Mouse (Mus musculus) heart, adult 8-10 months (tissue): ENCODE results near the gene Ldhb. TPM values are rescaled to one million over a fixed set of nuclear protein-coding genes. Genes with fewer than 3 reads are reported as not detected.
"Not testable (repeated sequence)": the region's sequence is repeated elsewhere in the genome, so short reads cannot be mapped to it uniquely, and the experiment has no call there.

Experiments used
- DNase-seq: peaks from one replicate; pipeline ENCODE4 v3.0.0; 2022; ENCODE audit warnings: low spot score
- total RNA-seq, 4 experiments: library from RNA; stranded (reverse); gene quantifications; 2 replicates each; pipeline ENCODE4 v1.2.4; 2022

The Ldhb gene
- total RNA-seq, 4 experiments from 2014 or later = 3,276 to 3,540 (median 3,455) TPM

GRCm38 (mm10) chr6:142514912-142515311 is 7.2 kb upstream of the Ldhb start:
- DNase-seq = no peak

DNA sequence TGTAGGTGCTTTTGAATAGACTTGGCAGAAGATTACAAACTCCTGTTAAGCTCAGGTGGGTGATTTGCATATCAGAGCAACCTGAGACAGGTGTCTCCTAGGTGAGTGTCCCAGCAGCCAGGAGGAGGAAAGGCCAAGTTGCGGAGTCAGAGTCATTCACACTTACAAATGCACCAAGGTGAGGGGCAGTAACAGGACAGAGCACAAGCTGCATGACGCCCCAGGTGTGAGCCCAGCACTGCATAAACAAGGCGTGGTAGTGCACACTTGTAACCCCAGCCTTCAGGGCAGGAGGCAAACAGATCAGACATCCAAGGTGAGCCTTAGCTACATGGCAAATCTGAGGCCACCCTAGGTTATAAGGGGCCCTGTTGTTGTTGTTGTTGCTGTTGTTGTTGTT is 5.1 kb upstream of the Ldhb start:
- DNase-seq = no peak

- no peak for DNase-seq
Measured at GRCm38 (mm10) chr6:142511516-142512135, 3.9 kb upstream of the Ldhb start.

- DNase-seq = no peak
Measured at GRCm38 (mm10) chr6:142508663-142509062, 906 bp upstream of the Ldhb start.

DNA sequence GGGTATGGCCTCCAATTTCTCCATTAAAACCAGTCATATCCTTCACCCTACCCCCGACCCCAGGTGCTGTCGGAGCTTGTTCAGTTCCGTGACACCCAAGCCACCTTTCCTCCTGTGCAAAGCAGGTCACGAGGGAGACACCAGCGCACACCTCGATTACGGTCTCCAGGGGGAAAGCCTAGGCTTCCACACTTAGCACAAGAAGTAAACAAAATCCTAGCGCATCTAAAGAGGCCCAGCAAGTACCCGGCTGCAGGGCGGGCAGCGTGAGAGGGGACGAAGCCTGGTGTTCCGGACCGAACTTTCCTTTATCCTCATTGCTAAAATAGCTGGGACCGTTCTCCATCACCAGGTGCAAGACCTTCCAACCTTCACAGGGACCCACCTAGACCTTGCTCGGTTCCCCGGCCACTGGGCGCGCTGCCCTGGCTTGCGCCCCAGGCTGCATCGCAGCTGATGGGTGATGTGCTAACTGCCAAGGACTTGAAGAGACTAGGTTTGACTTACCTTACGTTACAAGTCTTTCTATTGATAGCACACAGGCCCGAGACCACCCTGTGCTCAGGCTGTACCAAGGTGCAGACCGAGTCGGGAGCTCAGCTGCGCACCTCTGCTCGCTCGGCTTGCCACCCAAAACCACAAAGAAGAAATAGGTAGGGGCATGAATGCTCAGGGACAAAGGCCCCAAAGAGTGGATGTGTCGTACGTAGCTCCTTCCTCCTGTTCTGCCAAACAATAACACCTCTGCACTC is 548 bp downstream of the Ldhb start:
- no peak for DNase-seq

- no peak for DNase-seq
Measured at GRCm38 (mm10) chr6:142506338-142507032, 1.3 kb downstream of the Ldhb start.

DNA sequence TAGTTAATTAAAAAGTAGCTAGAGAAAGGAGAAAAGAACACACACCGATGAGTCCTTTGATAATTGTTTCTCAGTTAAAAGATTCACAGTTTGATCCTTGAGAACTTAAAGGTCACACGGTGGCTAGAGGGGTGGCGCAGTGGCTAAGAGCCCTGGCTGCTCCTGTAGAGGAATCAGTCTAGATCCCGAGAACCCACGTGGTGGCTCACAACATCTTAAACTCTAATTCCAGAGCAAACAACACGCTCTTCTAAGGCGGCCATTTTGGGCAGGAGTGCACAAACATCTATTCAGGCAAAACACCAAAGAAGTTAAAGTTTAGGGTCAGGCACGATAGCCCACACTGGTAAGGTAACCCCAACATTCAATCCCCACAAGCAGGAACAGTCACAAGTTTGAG is 4.2 kb downstream of the Ldhb start:
- DNase-seq = no peak

DNA sequence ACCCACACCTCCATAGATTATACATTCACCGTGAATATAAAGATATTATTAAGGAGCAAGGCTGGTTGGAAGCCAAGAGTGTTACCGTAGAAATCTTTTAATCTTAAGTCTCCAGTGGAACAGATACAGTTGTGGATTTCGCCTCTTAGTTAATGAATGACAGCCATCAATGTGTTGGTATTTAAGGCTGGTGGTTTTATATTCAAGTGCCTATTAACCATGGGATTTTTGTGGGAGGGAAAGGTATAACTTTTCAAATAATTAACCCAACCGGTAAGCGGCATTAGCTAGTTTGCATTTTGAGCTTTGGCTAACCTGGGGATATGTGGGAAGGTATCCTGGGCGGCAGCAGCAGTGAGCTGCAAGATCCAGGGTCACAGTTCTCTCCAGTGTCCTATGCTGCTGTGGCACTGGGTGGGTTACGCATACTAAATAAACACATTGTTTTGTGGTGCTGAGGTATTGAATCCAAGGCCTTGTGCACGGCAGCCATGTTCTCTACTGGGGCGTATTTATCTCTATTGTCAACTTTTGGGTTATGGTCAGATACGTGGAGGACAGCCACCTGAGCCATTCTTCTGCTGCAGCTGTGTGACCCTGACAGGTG is 5.1 kb downstream of the Ldhb start:
- no peak for DNase-seq

DNA sequence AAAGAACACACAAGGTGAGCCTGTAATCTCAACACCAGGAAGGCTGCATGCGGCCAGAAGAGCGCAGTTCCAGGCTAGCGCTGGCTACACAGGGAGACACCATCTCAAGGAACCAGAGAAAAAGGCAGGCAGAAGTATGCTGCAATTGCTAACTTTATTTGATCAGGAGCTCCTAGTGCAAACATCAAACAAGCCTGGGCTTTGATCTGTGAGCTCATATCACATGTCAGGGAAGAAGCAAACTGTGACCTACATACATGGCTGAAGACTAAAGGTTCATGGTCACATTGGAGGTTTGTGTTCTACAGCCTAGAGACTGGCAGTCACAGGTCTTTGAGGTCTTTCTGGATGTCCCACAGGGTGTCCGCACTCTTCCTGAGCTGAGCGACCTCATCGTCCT is 17.6 kb downstream of the Ldhb start:
- not testable (repeated sequence) for DNase-seq

GRCm38 (mm10) chr6:142487638-142488037 is 20.1 kb downstream of the Ldhb start:
- DNase-seq = no peak

GRCm38 (mm10) chr6:142485478-142486123 is 22.2 kb downstream of the Ldhb start:
- no peak for DNase-seq

DNA sequence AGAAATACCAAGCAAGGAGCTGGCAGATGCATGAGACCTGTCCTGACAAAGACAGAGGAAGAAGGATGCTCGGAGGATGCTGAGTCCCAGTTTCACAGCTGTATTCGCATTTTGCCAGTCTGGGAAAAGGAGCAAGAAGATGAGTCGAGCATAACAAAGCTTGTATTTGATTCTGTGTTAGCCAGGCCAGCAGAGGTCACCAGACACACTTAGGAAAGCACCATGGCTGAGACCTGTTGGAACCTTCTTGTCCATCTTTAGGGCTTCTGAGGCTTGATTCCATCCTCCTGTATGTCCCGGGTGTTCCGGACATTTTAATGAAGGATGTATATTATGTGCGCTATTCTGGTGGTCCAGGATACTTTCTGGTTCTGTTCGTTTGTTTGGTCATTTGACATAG is 30.5 kb downstream of the Ldhb start:
- DNase-seq = no peak

DNA sequence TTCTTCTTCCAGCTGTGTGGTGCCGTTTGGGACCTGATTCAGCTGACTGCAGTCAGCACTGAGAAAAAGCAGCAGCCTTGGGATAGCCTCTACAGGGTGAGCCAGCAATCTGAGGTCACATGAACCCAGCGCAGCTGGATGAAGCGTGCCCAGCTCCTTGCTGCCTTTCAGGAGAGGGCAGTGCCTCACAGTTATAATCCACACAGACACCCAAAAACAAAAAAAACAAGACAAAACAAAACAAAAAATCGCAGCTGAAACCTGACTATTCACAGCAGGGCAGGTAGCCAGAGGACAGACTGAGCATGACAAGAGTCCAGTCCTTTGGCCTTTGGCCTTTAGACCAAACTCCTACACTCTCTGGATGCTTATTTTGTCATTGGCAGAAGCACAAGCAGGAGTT is 35.0 kb downstream of the Ldhb start, which contains the start of gene Gys2:
Gene Gys2, minus strand, starts transcription at position 309 of the 403 bp plus-strand sequence.
- DNase-seq = no peak

DNA sequence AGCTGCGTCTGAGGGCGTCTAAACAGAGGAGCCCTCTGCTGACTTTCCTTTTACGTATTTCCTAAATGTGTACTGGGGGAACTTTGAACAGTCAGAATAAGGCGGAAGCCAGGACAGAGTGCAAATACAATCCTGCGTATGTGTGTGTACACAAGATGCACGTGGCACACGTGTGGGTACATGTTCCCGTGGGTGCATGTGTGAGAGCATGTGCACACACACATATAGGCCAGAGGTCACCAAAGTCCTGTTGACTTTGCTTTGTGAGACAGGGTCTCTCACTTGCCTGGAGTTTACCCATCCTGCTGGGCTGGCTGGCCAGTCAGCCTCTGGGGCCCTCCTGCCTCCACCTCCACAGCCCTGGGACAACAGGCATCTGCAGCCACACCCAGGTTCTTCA is 36.6 kb downstream of the Ldhb start:
- no peak for DNase-seq

GRCm38 (mm10) chr6:142469602-142470001 is 38.2 kb downstream of the Ldhb start:
- DNase-seq = no peak

DNA sequence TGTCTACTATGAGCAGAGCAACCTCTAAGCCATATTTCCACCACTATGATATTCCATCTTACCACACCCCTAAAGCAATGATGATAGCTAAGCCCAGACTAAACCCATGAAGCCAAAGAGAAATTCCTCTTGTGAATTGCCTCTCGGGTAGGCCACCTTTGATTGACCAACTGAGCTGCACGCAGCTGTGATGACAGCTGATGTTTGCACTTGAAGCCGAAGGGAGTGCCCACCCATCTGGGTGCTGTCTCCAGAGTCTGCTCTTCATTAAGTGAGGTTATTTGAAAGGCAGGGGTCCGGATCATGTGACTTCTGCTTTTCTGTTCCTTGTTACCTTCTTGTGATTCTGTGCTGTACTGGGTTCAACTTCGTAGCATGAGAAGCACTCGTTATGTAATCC is 45.6 kb downstream of the Ldhb start:
- DNase-seq = no peak

DNA sequence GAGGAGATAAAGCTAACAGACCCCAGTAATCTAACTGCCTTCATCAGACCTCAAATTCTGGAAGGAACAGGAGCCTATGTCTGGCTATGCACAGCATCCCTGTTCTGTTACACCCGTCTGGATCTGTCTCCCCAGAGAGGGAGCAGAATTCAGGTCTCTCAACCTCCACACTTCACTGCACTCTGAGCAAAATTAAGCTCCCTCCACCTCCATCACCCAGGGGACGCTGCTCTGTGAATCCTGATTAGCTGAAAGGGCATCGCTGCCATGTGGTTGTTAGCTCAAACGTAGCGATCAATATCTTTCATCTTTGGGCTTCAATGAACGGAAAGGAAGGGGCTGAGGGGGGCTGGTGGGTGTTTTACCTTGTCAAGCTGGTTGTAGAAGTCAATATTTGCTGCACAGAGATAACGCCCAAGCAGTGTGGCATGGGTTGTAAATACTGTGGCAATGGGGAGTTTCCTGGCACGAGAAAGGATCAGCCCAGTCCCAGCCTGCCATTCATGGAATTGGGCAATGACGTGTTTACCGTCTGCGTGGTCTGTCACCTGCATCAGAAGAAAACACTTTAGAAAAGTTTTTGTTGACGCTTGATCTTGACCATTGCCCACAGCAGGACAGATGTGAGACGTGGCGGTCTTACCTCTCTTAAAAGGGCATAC is 48.6 kb downstream of the Ldhb start:
- DNase-seq = no peak

DNA sequence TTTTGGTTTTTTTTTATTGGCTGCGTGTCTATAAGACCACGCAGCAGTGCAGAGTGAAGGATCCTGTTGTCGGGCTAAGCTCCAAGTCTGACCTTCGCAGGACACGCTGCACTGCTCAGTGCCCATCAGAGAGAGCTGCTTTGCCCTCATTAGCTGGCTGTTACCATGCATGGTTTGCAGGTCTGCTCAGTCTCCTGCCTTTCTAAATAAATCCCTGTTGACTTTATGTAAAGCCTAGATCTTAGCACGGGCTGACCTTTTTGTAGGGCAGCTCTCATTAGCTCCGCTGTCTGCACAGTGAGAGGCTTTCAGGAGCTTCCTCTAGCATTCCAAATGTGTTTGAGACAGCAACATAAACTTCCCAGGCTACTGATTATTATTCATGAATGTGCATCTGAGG is 49.7 kb downstream of the Ldhb start:
- DNase-seq = no peak

- DNase-seq = no peak
Measured at GRCm38 (mm10) chr6:142455314-142455996, 52.3 kb downstream of the Ldhb start.

- no peak for DNase-seq
Measured at GRCm38 (mm10) chr6:142453311-142453710, 54.4 kb downstream of the Ldhb start.

DNA sequence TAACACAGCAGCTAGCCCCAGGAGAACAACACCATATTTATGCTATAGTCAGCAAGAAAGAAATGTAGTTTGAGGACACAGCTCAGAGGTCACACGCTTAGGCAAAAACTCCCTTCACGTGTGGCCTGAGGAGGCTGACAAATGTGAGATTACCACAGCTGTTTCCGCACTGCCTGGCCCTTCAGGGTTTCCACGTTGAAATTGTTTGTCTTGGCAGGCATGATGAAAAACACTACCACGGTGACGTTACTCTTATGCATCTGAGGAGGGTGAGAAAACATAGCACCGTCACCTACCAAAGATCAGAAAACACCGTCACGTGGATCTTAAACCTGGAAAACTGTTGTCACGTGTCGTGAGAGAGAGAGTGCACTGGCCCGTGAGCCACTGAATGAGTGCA is 56.4 kb downstream of the Ldhb start:
- no peak for DNase-seq
